Mouse (Mus musculus) mature B cell (primary cell): ENCODE data around the gene Eya2.

Source experiments
- in situ Hi-C: fragments of 300-500 bp; cut with MboI; formaldehyde crosslinking; loops from 2 replicates; pipeline ENCODE4 v1.14.3; 2019

The Eya2 gene

DNA sequence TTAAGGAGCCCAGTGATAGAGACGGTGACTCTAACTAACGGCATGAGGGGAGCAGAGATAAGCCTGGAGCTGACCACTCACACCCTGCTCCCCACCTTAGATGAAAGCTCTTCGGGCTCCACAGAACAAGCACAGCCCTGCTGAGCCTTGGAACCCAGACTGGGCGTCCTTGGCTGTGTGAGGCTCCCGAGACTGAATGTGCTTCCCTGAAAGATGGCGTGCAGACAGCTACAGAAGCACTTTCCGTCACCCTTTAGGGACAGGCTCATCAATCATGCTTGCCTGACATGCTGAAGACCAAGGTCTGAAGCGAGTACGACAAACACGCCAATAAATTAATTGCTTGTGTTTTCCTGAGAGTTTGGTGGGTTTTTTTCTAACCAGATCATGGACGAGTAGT, 56.2 kb downstream of the Eya2 start:
- in situ Hi-C loops: no loop called here

DNA sequence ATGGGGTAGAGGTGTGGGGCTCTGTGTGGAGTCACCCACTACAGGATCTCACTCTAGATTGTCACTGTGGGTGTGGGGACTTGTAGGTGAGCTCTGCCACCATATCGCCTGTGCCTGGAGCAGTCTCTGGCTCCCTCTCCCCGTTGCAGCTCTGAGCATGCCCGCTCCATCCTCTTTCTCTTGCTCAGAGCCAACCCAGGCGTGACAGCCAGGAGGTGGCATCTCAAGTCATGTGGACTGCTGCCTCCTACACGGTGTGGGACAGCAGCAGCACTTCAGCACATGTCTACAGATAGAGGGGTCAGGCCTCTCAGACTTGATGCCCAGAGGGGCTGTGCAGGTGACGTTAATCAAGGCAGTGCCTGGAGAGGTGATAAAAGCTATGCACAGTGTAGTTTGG, 57.4 kb downstream of the Eya2 start:
- in situ Hi-C loops: no loop called here

DNA sequence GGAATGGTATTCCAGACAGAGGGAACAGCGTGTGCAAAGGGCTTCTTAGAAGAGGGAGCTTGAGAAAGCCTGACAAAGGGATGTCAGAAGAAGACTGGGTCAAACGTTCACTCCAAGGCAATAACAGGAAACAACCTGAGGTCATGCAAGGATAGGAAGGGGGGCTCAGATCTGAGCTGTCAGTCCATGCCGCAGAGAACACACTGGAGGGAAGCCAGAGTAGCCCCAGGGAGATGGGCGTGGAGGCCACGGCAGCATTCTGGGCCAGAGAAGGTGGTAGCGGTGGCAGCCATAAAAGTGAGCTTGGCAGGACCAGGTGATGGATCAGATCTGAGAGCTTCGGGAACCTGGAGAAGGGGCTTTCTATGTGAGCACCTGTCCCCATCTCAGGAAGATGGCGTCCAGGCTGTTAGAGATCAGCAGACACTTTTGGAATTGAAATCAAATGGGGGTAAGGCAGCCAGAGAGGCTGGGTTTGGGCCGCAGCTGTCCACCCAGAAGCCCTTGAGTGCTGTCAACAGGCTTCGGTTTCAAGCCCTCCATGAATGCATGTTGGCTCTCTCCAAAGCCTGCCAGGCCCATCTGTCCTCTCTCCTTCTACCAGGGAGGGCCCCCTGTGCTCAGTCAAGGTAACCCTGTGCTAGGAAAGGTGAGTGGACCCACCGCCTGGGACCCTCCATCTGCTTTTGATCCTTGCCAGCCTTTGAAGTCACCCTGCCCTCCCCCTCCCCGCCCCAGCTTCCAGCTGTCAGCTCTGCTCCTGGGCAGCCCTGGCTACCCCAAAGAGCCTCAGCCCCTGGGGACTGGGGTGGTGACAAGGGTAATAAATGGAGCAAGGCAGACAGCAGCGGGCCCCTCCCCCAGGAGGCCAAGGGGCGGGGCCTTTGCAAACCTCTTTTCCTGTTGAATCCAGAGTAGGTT, 58.4 kb downstream of the Eya2 start:
- in situ Hi-C loops: no loop called here

DNA sequence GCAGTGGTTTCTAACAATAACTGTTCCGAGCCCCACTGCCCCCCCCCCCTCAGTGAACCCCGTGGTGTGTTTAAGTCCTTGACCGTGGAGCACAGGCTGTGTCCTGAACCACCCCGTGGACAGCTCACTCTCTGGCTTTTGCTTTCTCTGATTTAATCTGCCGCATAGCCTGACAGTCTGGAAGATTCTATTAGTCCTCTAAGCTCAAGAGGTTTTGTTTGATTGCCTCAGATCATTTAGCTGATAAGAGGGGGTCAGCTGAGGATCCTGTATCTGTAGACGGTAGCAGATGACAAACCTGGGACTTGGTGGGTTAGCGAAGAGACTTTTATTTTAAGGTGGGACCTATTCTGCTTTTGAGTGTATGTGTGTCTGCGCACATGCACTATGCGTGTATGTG, 59.3 kb downstream of the Eya2 start:
- in situ Hi-C loops: no loop called here

- in situ Hi-C loops: no loop called here
These were observed 60.1 kb downstream of the Eya2 start for GRCm38 (mm10) chr2:165654696-165655491.

- in situ Hi-C loops: no loop called here
These were observed 61.7 kb downstream of the Eya2 start for GRCm38 (mm10) chr2:165656541-165656940.

- in situ Hi-C loops: no loop called here
These were observed 62.1 kb downstream of the Eya2 start for GRCm38 (mm10) chr2:165656956-165657355.

DNA sequence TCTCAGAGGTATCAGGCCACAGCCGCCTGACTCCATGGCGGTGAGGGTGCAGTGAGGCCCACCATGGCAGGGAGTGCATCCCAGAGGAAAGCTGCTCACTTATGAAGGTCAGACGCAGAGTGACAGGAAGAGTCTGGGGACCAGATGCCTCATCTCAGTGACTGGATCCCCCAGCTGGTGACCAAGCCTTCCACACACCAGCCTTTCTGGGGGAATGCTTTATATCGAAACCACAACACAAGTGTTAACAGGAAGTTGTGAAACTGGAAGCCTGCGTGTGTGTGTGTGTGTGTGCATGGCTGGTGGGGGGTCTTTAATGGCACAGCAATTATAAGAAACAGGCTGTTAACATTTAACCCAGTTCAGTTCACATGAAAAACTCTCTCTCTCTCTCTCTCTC, 64.7 kb downstream of the Eya2 start:
- in situ Hi-C loops: no loop called here

DNA sequence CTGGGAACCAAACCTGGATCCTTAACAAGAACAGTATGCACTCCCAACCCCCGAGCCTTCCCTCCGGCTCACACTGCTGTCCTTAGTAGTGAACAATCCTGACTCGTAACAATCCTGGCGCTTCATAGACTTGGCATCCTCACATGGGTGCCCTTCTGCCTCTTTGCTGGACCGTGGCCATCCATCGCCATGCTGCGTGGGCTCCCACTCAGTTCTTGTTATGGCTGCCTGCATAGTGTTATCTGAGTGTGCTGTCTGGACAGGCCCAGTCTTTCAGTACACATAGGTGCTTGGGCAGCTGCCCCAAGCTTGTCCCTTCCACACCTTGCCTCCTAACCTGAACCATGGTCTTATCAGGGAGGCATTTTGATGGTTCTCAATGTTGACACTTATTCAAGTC, 68.4 kb downstream of the Eya2 start:
- in situ Hi-C loops: no loop called here

DNA sequence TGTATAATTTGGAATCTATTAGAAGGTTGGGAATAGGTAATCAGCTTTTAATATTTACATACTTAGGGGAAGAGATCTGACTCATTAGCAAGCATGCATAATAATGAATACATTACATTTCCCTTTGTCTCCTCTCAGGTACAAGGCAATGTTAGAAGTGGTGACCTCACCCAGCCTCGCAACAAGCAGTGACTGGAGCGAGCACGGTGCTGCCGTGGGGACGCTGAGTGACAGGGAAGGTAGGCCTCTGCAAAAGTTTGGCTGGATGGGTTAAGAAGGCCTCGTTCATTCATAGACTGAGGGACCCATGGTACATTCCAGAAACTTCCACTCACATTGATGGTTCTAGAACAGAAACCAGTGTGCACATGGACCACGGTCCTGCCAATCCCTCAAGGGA, 69.8 kb downstream of the Eya2 start:
- in situ Hi-C loops: no loop called here

GRCm38 (mm10) chr2:165665176-165665575, 70.3 kb downstream of the Eya2 start:
- in situ Hi-C loops: no loop called here

DNA sequence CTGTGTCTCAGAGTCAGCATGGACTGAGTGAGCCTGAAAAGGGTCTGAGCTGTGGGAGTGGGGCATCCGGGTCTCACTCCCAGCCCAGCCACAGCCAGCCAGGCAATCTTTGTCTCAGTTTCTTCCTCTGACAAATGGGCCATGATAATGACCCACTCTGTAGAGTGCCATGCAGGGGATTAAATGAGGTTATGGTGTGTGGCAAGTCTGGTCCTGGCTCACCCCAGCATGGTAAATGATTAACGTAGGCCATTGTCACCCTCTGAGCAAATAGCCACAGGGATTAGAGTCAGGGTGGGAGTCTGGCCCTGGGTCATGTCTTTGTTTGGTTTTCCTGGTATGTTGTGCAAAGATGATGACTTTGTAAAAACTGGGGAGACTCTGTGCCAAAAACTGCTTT, 72.3 kb downstream of the Eya2 start:
- in situ Hi-C loops: no loop called here

- in situ Hi-C loops: no loop called here
These were observed 87.9 kb downstream of the Eya2 start for GRCm38 (mm10) chr2:165682719-165683118.

GRCm38 (mm10) chr2:165687516-165687915, 92.7 kb downstream of the Eya2 start:
- in situ Hi-C loops: no loop called here

DNA sequence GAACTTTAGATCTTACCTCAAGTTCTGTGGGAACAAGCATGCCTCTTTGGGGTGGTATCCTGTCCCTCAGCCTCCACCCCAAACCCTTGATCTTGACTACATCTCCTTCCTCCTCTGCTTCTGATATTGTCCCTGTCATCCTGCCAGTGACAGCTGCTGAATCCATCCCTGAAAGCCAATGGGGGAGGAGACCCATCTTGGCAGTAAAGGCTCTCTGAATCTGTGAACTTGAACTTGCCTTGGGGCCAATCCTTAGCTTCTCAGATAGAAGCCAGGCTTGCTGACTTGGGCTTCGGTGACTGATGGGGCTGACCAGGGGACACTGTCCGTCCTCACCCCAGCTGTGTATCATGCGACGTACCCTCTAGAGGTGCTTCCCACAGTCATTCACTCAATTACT, 94.1 kb downstream of the Eya2 start:
- in situ Hi-C loops: no loop called here

- in situ Hi-C loops: no loop called here
These were observed 96.2 kb downstream of the Eya2 start for GRCm38 (mm10) chr2:165691016-165691415.

GRCm38 (mm10) chr2:165692944-165693660, 98.3 kb downstream of the Eya2 start:
- in situ Hi-C loops: no loop called here

- in situ Hi-C loops: no loop called here
These were observed 99.9 kb downstream of the Eya2 start for GRCm38 (mm10) chr2:165694767-165695166.

DNA sequence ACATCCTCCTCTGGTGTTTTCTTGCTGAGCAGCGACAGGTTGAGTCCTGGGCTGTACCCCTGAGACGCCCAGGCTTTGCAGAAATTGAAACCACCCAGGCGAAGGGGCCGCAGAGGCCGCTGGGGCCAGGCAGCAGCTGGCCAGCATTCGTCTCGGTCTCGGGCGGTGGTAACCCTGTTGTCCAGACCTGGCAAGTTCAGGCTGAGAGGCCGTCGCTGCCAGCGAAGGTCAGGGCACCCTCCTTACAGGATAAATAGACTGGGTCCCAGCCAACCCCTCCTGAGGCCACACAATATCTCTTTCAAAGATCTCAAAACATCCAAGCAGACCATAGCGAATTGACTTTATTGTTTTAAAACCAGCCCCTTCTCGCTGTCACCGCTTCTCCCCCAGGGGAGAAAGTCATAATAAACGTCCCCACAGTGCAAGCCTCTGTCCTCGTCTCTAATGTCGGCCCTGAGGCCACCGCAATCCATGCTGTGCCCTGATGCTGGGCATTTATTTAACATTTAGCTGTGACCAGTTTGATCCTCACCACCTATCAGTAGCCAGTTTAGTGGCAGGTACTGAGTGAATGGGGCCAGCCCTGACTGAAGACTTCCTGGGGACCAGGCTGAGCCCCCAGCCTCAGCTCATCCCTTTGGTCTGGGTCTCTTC, 105.5 kb downstream of the Eya2 start:
- in situ Hi-C loops: no loop called here

DNA sequence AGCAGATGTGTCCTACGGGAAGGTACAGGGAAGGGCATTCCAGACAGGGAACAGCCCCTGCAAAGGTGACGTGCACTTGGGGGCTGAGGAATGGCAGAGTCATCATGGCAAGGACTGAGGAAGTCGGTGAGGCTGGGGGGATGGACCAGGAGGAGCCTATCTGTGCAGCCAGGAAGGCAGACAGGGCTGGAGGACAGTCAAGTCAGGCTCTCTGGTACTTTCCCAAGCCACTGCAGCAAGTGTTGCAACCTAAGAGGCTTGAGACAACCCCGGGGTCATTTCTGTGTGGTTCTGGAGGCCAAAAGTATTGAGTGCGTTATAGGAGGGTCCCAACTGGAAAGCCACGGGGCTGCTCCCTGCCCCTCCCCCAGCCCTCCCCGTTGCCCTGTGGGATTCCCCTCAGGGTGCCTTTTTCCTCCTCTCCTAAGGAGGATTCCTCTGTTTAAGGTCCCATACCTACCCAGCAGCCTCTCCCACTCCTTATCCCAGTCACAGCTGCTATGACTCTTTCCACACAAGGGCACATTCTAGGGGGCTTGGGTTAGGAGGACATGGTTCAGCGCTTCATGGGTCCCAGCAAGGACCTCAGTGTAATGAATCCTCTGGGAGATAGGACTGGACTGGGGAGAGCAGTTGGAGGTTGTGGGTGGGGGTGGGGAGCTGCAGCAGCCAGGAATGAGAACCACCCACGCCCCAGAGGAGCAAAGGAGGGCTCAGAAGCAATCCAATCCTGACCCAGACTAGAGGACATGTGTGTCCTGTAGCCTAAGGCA, 108.4 kb downstream of the Eya2 start:
- in situ Hi-C loops: no loop called here

- in situ Hi-C loops: no loop called here
These were observed 113.4 kb downstream of the Eya2 start for GRCm38 (mm10) chr2:165708266-165708665.
